Mouse (Mus musculus) olfactory bulb, adult 2 months (tissue): ENCODE data around the gene Magt1.

ENCODE experiments used
- CTCF ChIP-seq: fragments of 200-500 bp; IDR thresholded peaks from 2 replicates; pipeline ENCODE4 v1.5.1; 2012; ENCODE audit warnings: low read depth, mild to moderate bottlenecking, low read length, moderate library complexity; ENCODE audit not compliant: insufficient read depth
- POLR2A ChIP-seq: fragments of 200-500 bp; IDR thresholded peaks from 2 replicates; pipeline ENCODE4 v1.6.1; 2012; ENCODE audit warnings: mild to moderate bottlenecking, low read depth, low read length, moderate library complexity; ENCODE audit not compliant: insufficient read depth

DNA sequence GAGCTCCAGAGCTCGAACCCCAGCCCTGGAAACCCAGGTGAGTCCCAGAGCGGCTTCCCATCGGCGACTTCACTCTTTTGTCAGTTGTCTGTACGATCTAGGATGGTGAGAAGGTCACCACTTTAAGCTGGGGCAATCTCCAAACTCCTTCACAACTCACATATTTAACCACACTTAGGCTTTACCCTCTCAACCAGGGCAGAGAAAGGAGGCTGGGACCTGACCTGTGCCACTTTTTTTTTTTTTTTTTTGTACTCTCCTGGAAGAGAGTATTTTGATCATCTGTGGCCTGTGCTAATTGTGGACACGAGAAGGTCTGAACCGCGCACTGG, 15.6 kb upstream of the Magt1 start:
- TF ChIP-seq CTCF, result no peak
- TF ChIP-seq POLR2A, result no peak
